Comparison of ENCODE assay signal across 10 mouse cellular contexts in genomic region chr11:75282496-75283120, GRCm38 (mm10).
A peak's percentile ranks its signal among the peaks of the same experiment; 100 is the strongest.
DNase-seq lines count a peak whose midpoint lies in the region; ATAC-seq and TF ChIP-seq lines count a peak whose summit lies in the region.
"Had no signal": no experiment of that assay in that cellular context is flagged by ENCODE, and none has a peak within 500 bp of the region (broad histone marks: within the 10 kb centered on the region; RNA-seq: fewer than 3 reads in every experiment).

No protein-coding gene starts in this region.

- DNase-seq in cerebellum, postnatal 10 days: peak; percentile 55 to 56
- DNase-seq in cerebellum, adult 2 months: no peak
- peak; percentile 58 for DNase-seq in WW6 (ENCODE audit: low read depth, low spot score)
- DNase-seq in retina, embryonic 14.5 days (ENCODE audit: low spot score): peak; percentile 56
- DNase-seq in ovary, postnatal 10 days (ENCODE audit: low spot score): no peak
- no peak for DNase-seq in layer of hippocampus, adult 18-20 months (ENCODE audit: low spot score in 2 of 2)

- TF ChIP-seq POLR2A in cerebellum, adult 2 months (IDR thresholded peaks at IDR 0.05; ENCODE audit: borderline replicate concordance, insufficient read depth, low read length): no peak

- H3K27ac ChIP-seq in cerebellum, adult 2 months (ENCODE audit: insufficient read depth, low read length): no peak overlapping the region
- H3K27ac ChIP-seq in hindbrain, embryonic 13.5 days: peak overlapping the region; percentile 64; the same call in 1 of the 2 replicates
- H3K27ac ChIP-seq in liver, embryonic 16.5 days (ENCODE audit: low read length): no peak overlapping the region
- H3K27ac ChIP-seq: macrophage had no signal

- TF ChIP-seq CTCF in cerebellum, adult 2 months (IDR thresholded peaks at IDR 0.05; ENCODE audit: borderline replicate concordance, insufficient read depth, low read depth, low read length): no peak

- no peaks in the 10 kb centered on the region for H3K27me3 ChIP-seq in cerebellum, adult 2 months (ENCODE audit: control insufficient read depth, insufficient read depth, low read length)
- H3K27me3 ChIP-seq in hindbrain, embryonic 13.5 days: peaks cover 48% of the 10 kb centered on the region
- peaks cover 21% of the 10 kb centered on the region for H3K27me3 ChIP-seq in liver, embryonic 16.5 days (ENCODE audit: control insufficient read depth, insufficient read depth, low read depth, low read length)
- H3K27me3 ChIP-seq: CH12.LX had no signal

- peak overlapping the region; percentile 65; the same call in 1 of the 2 replicates for H3K9ac ChIP-seq in hindbrain, embryonic 13.5 days
- 0 out of 2 replicates have a peak overlapping the region, but pooled peaks have one; percentile 0 for H3K9ac ChIP-seq in liver, embryonic 16.5 days (ENCODE audit: low read depth, low read length)

- H3K4me2 ChIP-seq in hindbrain, embryonic 13.5 days: peak overlapping the region; percentile 51
- H3K4me2 ChIP-seq in liver, embryonic 16.5 days (ENCODE audit: low read depth, low read length): peak overlapping the region; percentile 43

- WGBS in cerebellum, adult 2 months: 56% methylated on average over 13 of the region's 13 CpGs
- 13% methylated on average over 13 of the region's 13 CpGs for WGBS in hindbrain, embryonic 13.5 days
- 13% methylated on average over 13 of the region's 13 CpGs for WGBS in liver, embryonic 16.5 days (ENCODE audit: insufficient replicate concordance)

- H3K4me1 ChIP-seq in cerebellum, adult 2 months (ENCODE audit: control insufficient read depth, insufficient read depth, low read length): peaks cover 32% of the 10 kb centered on the region
- H3K4me1 ChIP-seq in hindbrain, embryonic 13.5 days (replicated peaks): peaks cover 51% of the 10 kb centered on the region
- peaks cover 26% of the 10 kb centered on the region for H3K4me1 ChIP-seq in liver, embryonic 16.5 days (ENCODE audit: control insufficient read depth, low read depth, low read length)

- no peaks in the 10 kb centered on the region for H3K36me3 ChIP-seq in hindbrain, embryonic 13.5 days
- H3K36me3 ChIP-seq in liver, embryonic 16.5 days (ENCODE audit: control insufficient read depth, insufficient read depth): no peaks in the 10 kb centered on the region

- H3K4me3 ChIP-seq in cerebellum, adult 2 months (replicated peaks; ENCODE audit: insufficient read depth, low read depth, low read length): no peak overlapping the region
- peak overlapping the region; percentile 20 for H3K4me3 ChIP-seq in hindbrain, embryonic 13.5 days
- H3K4me3 ChIP-seq in liver, embryonic 16.5 days (ENCODE audit: low read depth, low read length): peak overlapping the region; percentile 0; the same call in 1 of the 2 replicates

- no peak for ATAC-seq in hindbrain, embryonic 13.5 days (ENCODE audit: low FRiP score)
- ATAC-seq in liver, embryonic 16.5 days (ENCODE audit: low read depth): no peak

- H3K9me3 ChIP-seq in hindbrain, embryonic 13.5 days: no peaks in the 10 kb centered on the region
- no peaks in the 10 kb centered on the region for H3K9me3 ChIP-seq in liver, embryonic 16.5 days (replicated peaks; ENCODE audit: control insufficient read depth, low read length)

Comparison
In these comparisons a context has a peak if more than half of its experiments do, and no peak if none do; other contexts are left out.
1. DNase-seq: peak in cerebellum, postnatal 10 days (2 of 2), WW6 (single experiment) and retina, embryonic 14.5 days (single experiment); none in cerebellum, adult 2 months (0 of 2), ovary, postnatal 10 days (single experiment) and layer of hippocampus, adult 18-20 months (0 of 2).